Mouse (Mus musculus): ENCODE measurements around the gene Fyco1. TPM values are rescaled to one million over a fixed set of nuclear protein-coding genes. Genes with fewer than 3 reads are reported as not detected.

Fyco1 gene
- polyA plus RNA-seq, 2 experiments: 1.6 to 2.1 TPM

DNA sequence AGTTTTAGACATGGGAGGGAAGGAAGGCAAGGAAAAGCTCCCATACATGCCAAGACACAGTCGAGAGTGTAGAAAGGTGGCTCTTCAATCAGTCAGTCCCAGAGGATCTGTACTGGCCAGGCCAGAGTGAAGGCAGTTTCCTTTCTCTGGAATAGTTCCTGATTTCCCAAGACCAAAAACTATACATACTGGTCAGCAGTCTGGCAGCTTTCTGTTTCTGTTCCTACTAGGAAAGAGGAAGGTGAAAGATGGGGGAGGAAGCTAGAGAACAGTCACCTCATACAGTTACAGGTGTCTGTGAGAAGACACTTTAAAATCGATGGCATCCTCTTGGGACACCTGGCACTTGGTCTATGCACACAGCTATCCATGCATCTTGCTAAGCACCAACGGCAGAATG lies 36.3 kb downstream of the Fyco1 start:
- Histone ChIP-seq H3K4me3 (ENCODE audit: insufficient read depth in 1 of 2, low read depth in 2 of 2, low read length in 2 of 2) (no peak overlapping the region), H3K27ac (no peak overlapping the region), H3K27me3 (ENCODE audit: control insufficient read depth, insufficient read depth, low read length) (no peaks in the 10 kb centered on the region), H3K4me2 (ENCODE audit: low read depth) (no peak overlapping the region), H3K9ac (replicated peaks) (no peak overlapping the region), H3K9me3 (ENCODE audit: control insufficient read depth, low read length) (no peaks in the 10 kb centered on the region), H3K4me1 (replicated peaks; ENCODE audit: control insufficient read depth in 2 of 2, insufficient read depth in 2 of 2, low read length in 1 of 2) (no peaks in the 10 kb centered on the region), H3K36me3 (replicated peaks; ENCODE audit: control insufficient read depth, insufficient read depth, low read depth) (peaks cover 10% of the 10 kb centered on the region)
- DNase-seq (ENCODE audit: low read depth in 3 of 3, low spot score in 3 of 3) (no peak), ATAC-seq (ENCODE audit: insufficient read depth) (no peak)
- 59% methylated on average over 3 of the region's 3 CpGs for WGBS (ENCODE audit: insufficient replicate concordance)
- TF ChIP-seq EP300 (IDR thresholded peaks at IDR 0.05; ENCODE audit: low read depth): no peak
- no peak for TF ChIP-seq CTCF (IDR thresholded peaks at IDR 0.05; ENCODE audit: low read depth)

DNA sequence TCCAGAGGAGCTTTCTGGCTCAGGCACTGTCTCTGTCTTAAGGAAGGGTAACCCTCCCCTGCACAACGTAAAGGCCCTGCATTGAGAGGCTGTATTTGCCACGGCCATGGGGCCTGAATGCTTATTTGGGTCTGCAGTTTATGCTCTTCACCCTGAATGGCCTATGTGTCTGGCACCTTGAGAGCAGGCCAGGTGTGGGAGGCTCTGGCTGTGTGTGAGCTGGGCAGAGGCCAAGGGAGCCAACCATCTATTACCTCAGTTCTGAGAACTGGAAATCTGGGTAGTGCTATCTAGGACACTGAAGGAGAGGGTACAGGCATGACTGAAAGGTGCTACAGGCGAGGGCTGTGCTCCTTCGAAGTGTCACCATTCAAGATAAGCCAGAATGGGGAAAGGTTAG lies 36.9 kb downstream of the Fyco1 start:
- Histone ChIP-seq H3K27ac (no peak overlapping the region), H3K9ac (replicated peaks) (no peak overlapping the region), H3K4me1 (replicated peaks; ENCODE audit: control insufficient read depth in 2 of 2, insufficient read depth in 2 of 2, low read length in 1 of 2) (no peaks in the 10 kb centered on the region), H3K9me3 (ENCODE audit: control insufficient read depth, low read length) (no peaks in the 10 kb centered on the region), H3K4me2 (ENCODE audit: low read depth) (no peak overlapping the region), H3K4me3 (ENCODE audit: insufficient read depth in 1 of 2, low read depth in 2 of 2, low read length in 2 of 2) (no peak overlapping the region), H3K27me3 (ENCODE audit: control insufficient read depth, insufficient read depth, low read length) (no peaks in the 10 kb centered on the region), H3K36me3 (replicated peaks; ENCODE audit: control insufficient read depth, insufficient read depth, low read depth) (peaks cover 10% of the 10 kb centered on the region)
- TF ChIP-seq CTCF (IDR thresholded peaks at IDR 0.05; ENCODE audit: low read depth): no peak
- DNase-seq (ENCODE audit: low read depth in 3 of 3, low spot score in 3 of 3) (no peak), ATAC-seq (ENCODE audit: insufficient read depth) (no peak)
- WGBS (ENCODE audit: insufficient replicate concordance): 58% methylated on average over 4 of the region's 4 CpGs

DNA sequence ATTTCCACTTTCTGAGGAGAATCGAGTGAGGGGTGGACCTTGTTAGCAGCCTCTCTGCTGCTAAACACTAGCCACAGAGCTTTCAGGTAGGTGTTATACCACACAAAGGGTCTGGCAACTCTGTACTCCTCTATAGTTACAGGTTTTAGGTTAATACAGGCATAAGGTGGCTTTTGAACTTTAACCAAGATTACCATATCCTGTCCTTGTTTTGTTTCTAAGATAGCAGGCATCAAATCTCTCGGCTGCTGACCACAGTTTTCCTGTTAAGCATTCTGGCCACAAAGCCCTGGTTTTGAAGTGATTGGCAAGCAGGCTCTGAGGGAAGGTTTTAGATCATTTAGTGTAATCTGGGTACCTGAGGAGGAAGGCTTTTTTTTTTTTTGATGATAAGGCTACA lies 37.4 kb downstream of the Fyco1 start:
- H3K4me2 ChIP-seq (ENCODE audit: low read depth): no peak overlapping the region
- H3K9me3 ChIP-seq (ENCODE audit: control insufficient read depth, low read length): no peaks in the 10 kb centered on the region
- no peaks in the 10 kb centered on the region for H3K27me3 ChIP-seq (ENCODE audit: control insufficient read depth, insufficient read depth, low read length)
- WGBS (ENCODE audit: insufficient replicate concordance): 52% methylated on average over 2 of the region's 2 CpGs
- no peak for DNase-seq (ENCODE audit: low read depth in 3 of 3, low spot score in 3 of 3)
- H3K4me3 ChIP-seq (ENCODE audit: insufficient read depth in 1 of 2, low read depth in 2 of 2, low read length in 2 of 2): no peak overlapping the region
- TF ChIP-seq EP300 (IDR thresholded peaks at IDR 0.05; ENCODE audit: low read depth) (no peak), CTCF (IDR thresholded peaks at IDR 0.05; ENCODE audit: low read depth) (no peak)
- H3K27ac ChIP-seq: no peak overlapping the region
- H3K36me3 ChIP-seq (replicated peaks; ENCODE audit: control insufficient read depth, insufficient read depth, low read depth): peaks cover 10% of the 10 kb centered on the region
- H3K4me1 ChIP-seq (replicated peaks; ENCODE audit: control insufficient read depth in 2 of 2, insufficient read depth in 2 of 2, low read length in 1 of 2): no peaks in the 10 kb centered on the region
- no peak for ATAC-seq (ENCODE audit: insufficient read depth)
- H3K9ac ChIP-seq (replicated peaks): no peak overlapping the region

DNA sequence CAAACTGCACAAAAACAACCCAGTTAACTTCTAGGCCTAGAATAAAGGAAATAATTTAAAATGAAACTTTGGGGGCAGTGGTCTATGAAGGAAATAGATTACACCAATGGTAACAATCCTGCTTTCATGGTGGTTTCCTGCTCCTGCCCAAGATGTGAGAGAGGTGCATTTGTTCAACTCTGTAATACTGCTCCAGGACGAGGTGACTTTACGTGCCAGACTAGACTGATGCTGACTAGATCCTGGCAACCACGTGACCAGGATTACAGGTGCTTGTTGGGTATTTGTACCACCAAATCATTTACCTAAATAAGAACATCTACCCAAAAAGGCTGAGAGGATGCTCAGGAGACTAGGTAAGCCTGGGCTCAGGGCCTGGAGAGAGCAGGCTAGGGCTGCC lies 39.9 kb downstream of the Fyco1 start:
- 67% methylated on average over 3 of the region's 3 CpGs for WGBS (ENCODE audit: insufficient replicate concordance)
- no peak overlapping the region for H3K27ac ChIP-seq
- DNase-seq (ENCODE audit: low read depth in 3 of 3, low spot score in 3 of 3) (no peak), ATAC-seq (ENCODE audit: insufficient read depth) (no peak)
- no peak overlapping the region for H3K4me3 ChIP-seq (ENCODE audit: insufficient read depth in 1 of 2, low read depth in 2 of 2, low read length in 2 of 2)
- no peaks in the 10 kb centered on the region for H3K27me3 ChIP-seq (ENCODE audit: control insufficient read depth, insufficient read depth, low read length)
- H3K4me1 ChIP-seq (replicated peaks; ENCODE audit: control insufficient read depth in 2 of 2, insufficient read depth in 2 of 2, low read length in 1 of 2): no peaks in the 10 kb centered on the region
- no peaks in the 10 kb centered on the region for H3K9me3 ChIP-seq (ENCODE audit: control insufficient read depth, low read length)
- no peak overlapping the region for H3K4me2 ChIP-seq (ENCODE audit: low read depth)
- H3K36me3 ChIP-seq (replicated peaks; ENCODE audit: control insufficient read depth, insufficient read depth, low read depth): peaks cover 8% of the 10 kb centered on the region
- no peak overlapping the region for H3K9ac ChIP-seq (replicated peaks)
- TF ChIP-seq CTCF (IDR thresholded peaks at IDR 0.05; ENCODE audit: low read depth): no peak
- TF ChIP-seq EP300 (IDR thresholded peaks at IDR 0.05; ENCODE audit: low read depth): no peak

DNA sequence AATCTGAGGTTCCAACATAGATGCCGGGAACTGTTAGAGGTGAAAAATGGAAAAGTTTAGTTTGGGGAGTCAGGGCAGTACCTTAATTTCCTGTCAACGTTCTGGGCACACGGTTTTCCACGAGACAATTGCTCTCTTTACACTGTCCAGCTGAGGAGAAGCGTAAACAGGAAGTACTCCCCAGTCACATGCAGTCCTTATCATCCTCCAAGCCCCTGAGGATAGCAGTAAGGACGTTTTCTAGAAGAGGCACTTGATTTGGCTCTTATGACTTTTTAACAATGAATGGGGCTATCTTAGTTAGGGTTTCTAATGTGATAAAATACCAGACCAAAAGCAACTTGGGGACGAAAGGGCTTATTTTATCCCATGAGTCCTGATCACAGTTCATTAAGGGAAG lies 43.1 kb downstream of the Fyco1 start:
- H3K36me3 ChIP-seq (replicated peaks; ENCODE audit: control insufficient read depth, insufficient read depth, low read depth): no peaks in the 10 kb centered on the region
- H3K27ac ChIP-seq: no peak overlapping the region
- ATAC-seq (ENCODE audit: insufficient read depth): no peak
- H3K4me2 ChIP-seq (ENCODE audit: low read depth): no peak overlapping the region
- no peak overlapping the region for H3K9ac ChIP-seq (replicated peaks)
- DNase-seq (ENCODE audit: low read depth in 3 of 3, low spot score in 3 of 3): no peak
- no peaks in the 10 kb centered on the region for H3K4me1 ChIP-seq (replicated peaks; ENCODE audit: control insufficient read depth in 2 of 2, insufficient read depth in 2 of 2, low read length in 1 of 2)
- no peaks in the 10 kb centered on the region for H3K9me3 ChIP-seq (ENCODE audit: control insufficient read depth, low read length)
- H3K27me3 ChIP-seq (ENCODE audit: control insufficient read depth, insufficient read depth, low read length): no peaks in the 10 kb centered on the region
- no peak overlapping the region for H3K4me3 ChIP-seq (ENCODE audit: insufficient read depth in 1 of 2, low read depth in 2 of 2, low read length in 2 of 2)
- TF ChIP-seq CTCF (IDR thresholded peaks at IDR 0.05; ENCODE audit: low read depth) (no peak), EP300 (IDR thresholded peaks at IDR 0.05; ENCODE audit: low read depth) (no peak)
- WGBS (ENCODE audit: insufficient replicate concordance): 35% methylated on average over 7 of the region's 7 CpGs

DNA sequence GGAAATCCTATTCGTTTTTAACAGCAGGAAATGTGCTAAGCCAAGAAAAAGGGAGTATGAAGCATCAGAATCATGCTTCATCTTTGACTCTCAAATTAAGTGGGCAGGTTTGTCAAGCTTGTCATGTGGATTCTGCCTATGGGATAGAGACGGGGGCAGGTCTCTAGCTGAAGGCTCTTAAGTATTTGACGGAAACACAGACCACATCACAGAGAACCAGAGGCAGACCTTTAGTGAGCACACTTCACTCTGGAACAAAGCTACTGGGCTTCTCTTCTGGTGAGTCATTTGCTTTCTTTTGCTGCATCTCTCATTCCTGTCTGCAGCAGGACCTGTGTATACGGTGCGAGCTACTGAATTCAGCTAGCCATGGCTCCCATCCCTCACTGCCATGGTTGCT lies 45.4 kb downstream of the Fyco1 start, which contains the start of gene Cxcr6:
Cxcr6 (plus strand) TSS at position 209 of the 400 bp plus-strand sequence.
- no peaks in the 10 kb centered on the region for H3K27me3 ChIP-seq (ENCODE audit: control insufficient read depth, insufficient read depth, low read length)
- H3K4me1 ChIP-seq (replicated peaks; ENCODE audit: control insufficient read depth in 2 of 2, insufficient read depth in 2 of 2, low read length in 1 of 2): no peaks in the 10 kb centered on the region
- no peak within 1 kb of the TSS for H3K4me2 ChIP-seq (ENCODE audit: low read depth)
- H3K36me3 ChIP-seq (replicated peaks; ENCODE audit: control insufficient read depth, insufficient read depth, low read depth): no peaks in the 10 kb centered on the region
- DNase-seq (ENCODE audit: low read depth in 3 of 3, low spot score in 3 of 3) (no peak), ATAC-seq (ENCODE audit: insufficient read depth) (no peak)
- no peak within 1 kb of the TSS for H3K9ac ChIP-seq (replicated peaks)
- TF ChIP-seq EP300 (IDR thresholded peaks at IDR 0.05; ENCODE audit: low read depth): no peak
- H3K4me3 ChIP-seq (ENCODE audit: insufficient read depth in 1 of 2, low read depth in 2 of 2, low read length in 2 of 2): no peak within 1 kb of the TSS
- no peak within 1 kb of the TSS for H3K27ac ChIP-seq
- H3K9me3 ChIP-seq (ENCODE audit: control insufficient read depth, low read length): no peaks in the 10 kb centered on the region
- WGBS (ENCODE audit: insufficient replicate concordance): 80% methylated on average over 5 of the region's 5 CpGs
